Mouse (Mus musculus): Measurements from ENCODE around the gene Rassf4.
A peak's percentile ranks its signal among the peaks of the same experiment; 100 is the strongest.

The Rassf4 gene

DNA sequence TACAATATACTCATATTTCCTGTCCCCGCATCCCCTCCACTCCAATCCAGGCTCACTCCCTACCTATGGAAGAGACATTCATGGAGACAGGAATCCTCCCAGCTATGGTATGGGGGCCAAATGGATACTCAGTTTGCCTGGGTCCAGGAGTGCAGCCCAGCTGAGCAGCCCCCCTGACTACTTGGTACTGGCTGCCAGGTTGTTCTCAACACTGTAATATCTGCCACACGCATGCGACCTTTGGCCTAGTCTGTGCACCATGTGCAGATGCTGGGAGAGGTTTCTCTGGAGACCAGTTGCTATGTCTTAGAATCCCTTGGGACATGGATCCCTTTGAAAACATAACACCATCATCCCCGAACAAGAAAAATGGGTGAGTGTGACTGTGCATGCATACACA is 2.0 kb downstream of the Rassf4 start:
- no peak for DNase-seq (ENCODE audit: low spot score)

DNA sequence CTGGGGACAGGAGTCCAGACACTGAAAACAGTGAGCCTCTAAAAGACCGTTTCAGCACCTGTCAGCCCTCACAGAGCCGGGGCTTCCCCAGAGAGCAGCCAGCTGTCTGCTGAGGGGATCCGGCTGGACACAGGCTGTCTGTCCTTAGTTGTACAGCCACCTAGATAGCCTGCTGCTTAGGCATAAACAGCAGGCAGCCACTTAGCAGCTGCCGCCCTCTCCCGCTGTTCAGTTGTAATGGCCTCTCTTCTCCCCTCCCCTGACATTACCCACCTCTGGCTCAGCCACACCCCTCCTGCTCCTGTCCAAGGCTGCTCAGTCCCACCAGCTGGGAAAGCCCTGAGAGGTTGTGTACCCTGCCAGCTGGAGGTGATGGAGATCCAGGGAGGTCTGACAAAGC is 2.7 kb downstream of the Rassf4 start:
- no peak for DNase-seq (ENCODE audit: low spot score)

DNA sequence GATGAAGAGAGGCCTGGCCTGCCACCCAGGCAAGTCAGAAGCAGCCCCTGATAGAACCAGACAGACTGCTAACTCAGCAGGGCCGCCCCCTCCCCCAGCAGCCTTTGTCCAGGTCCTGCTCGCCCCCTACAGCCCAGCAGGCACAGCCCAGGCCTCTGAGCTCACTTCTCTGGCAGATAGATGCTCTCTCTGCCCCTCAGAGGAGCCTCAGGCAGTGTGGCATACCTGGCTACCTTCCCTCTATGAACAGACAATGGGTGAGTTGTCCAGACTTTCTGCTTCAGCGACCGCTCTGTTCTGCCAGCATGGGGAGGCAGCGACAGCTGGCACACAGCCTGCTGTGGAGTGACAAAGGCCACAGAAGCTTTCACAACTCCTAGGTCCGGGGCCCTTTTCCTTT is 3.6 kb downstream of the Rassf4 start:
- DNase-seq (ENCODE audit: low spot score) = peak; percentile 61

DNA sequence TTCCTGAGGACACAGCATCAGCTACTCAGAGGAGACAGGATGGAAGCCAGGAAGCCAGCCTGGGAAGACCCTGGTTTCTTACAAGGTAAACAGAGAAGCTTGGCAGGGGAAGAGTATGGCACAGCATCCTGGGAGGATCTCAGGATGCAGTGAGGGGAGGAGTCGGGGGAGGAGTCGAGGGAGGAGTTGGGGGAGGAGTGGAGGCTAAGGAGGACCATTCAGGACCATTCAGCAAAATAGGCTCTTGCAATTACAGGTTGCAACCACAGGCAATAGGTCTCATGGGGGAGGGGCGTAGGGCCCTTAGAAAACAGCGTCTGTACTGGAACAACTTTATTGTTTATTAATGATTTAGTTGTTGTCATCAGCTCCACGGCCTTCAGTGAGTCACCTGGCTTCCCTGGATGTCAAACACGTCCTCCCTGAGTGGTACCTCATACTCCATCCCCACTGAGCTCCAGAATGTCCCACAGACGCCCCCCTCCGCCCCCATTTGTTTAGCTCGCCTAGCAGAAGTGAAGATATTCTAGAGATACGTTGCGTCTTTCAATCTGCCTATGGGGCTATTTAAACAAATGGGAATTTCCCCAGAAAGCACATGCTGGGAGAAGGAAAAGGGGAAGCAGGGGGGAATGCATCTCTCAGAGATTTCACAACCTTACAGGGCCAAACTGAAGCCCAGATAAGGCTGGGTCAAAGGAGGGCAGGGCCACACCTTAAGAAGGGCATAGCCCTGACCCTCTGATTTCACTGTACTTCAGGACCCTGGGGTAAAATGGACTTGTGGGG is 4.9 kb downstream of the Rassf4 start:
- no peak for DNase-seq (ENCODE audit: low spot score)

DNA sequence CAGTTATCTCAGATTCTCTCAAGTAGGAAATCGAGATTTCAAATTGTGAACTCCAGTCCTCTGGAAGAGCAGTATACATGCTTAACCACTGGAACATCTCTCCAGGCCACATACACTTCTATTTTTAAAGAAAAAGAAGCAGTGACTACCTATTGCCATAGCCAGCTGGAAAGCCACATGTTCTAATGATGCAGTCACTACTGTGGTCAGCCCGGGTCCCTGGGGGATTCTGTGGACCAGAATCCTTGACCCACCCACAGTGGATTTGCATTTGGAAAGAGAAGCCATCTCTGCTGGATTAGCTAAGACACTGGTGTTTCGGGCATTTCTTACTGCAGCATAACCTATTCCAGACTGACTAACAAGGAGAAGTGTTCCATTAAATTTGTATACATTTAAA is 6.4 kb downstream of the Rassf4 start:
- no peak for DNase-seq (ENCODE audit: low spot score)

DNA sequence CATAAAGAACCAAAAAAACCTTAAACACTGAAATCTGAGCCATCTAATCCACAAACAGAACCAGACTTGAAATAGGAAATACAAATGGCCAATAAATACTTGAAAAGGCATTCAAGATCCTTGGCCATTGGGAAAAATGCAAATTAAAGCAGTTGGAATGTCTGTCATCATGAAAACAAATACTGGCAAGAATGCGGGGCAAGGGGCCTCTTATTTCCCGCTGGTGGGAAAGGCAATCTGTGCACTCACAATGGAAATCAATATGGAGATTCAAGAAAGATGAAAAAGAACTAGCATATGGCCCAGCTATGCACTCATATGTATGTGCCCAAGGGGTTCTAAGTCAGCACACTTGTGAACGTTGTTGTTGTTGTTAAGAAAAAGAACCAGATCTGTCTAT is 6.9 kb downstream of the Rassf4 start:
- DNase-seq (ENCODE audit: low spot score) = no peak

DNA sequence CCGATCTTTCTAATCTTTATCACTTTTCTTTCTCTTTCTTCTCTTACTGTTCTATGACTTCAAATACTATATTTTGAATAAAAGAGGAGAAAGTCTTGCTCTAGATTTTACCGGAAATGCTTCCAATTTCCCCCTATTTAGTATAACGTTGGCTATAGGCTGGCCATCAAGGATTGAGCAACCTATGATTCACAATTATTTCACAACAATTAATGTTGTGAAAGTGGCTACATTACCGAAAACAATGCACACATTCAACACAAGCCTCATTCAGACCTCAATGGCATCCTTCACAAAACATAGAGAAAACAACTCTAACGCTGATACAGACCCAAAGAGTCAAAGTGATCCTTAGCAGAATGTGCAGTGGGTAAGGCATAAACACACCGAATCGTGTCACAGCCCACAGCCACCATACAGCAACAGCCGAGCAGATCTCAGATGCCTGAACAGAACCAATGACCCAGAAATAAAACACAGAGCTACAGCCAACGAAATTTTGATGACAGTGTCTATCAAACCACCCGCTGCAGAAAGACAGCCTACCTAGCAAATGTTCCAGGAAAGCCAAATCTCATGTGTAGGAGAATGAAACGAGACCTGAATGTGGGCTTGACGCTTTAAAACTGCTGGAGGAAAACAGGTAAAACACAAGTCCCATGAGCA is 7.5 kb downstream of the Rassf4 start:
- no peak for DNase-seq (ENCODE audit: low spot score)

DNA sequence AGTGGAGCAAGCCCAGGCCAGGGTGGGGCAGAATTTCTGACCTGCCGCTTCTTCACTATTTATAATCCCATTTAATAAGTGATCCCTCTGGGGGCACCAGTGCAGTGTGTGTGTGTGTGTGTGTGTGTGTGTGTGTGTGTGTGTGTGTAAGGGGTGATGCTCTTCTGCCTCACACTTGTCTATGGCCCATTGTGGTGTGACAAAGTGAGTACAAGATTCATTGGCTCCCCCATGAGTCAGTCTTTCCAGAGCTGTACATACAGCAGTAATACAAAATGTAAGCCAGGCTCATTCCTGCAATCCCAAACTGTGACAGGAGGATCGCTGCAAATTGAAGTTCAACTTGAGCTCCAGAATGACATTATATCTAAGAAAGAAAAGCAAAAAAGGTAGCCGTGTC is 8.9 kb downstream of the Rassf4 start:
- no peak for DNase-seq (ENCODE audit: low spot score)

DNA sequence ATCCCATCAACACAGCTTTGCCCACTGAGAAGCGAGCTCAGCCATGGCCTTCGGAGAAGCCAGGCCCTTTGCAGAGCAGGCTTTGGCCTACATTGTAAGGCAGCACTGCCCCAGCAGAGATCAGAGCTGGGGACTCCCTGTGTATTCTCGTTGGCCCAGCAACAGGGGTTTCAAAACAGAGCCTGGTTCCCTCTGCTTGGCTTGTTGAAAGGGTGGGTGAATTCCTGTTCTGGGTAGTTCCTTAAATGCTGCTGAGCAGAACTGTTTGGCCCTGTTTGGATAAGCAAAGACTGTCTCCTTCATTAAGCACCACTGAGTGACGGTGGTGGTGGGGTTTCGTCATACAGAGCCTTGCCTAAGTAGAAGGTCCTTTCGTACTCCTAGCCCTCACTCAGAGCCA is 9.7 kb downstream of the Rassf4 start:
- DNase-seq (ENCODE audit: low spot score) = no peak

DNA sequence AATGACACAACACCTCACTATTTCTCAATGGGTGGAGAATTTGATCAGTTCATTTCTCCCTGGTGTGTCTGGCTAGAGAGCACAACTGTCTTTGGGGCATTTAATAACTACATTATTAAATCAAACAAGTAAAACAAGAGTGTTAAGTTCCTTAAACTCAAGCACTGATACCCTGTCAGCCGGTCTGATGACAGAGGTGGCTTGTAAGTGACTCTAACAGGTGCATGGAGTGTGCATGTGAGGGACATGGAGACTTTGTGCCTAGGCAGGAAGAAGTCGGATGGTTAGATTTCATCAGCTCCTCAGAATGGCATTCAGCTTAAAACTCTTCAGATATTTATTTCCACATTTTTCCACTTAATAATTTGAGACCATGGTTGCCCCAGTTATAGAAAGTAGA is 10.4 kb downstream of the Rassf4 start:
- no peak for DNase-seq (ENCODE audit: low spot score)

DNA sequence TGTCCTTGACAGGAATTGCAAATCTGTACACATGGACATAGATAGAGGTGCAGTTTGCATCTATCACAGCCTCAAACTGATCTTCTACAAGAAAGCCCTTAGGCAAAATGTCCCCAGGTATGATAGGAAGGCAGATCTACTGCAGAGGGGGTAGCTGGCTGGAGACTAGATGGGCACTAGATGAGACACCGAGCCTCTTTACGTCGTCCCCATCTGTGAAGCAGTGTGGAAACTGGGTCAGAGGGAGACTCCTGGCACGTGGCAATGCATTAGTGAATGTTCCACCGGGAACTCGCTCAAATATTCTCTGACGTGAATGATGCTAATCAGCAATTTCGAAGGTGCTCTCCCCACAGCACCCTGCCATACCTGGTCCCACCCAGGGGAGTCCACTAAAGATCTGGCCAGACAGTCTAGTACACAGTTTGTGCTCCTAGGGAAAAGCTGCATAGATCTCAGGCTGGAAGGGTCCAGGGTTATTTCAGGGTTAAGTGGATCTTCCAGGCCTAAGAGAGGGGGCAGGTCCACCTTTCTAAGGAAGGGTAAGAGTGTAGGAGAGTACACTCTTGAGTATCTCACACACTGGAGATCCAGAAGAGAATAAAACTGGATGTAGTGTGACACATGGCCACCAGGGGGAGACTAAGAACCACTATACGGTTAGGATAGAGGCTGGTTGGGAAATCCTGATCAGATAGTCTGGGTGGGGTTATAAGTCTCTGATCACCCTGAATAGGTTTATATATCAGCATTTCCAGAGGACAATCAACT is 19.9 kb downstream of the Rassf4 start:
- peak; percentile 76 for DNase-seq (ENCODE audit: low spot score)

DNA sequence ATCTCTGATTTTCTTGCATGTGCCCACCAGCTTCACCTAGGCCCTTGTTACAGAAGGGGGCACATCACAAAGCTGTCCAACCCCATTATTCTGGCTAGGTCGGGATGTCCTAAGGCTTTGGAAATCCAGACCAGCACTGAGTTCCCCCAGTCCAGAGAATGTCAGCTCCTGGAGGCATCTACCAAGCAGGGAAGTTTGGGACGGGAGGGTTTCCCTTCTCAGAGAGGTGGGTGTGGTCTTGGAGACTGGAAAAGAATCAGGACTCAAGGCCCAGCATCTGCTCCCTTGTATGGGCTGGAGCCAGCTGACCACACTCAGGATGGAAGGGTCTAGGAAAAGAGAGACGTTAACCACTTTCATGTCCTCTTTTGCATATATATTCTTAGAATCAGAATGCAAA is 20.6 kb downstream of the Rassf4 start:
- no peak for DNase-seq (ENCODE audit: low spot score)

DNA sequence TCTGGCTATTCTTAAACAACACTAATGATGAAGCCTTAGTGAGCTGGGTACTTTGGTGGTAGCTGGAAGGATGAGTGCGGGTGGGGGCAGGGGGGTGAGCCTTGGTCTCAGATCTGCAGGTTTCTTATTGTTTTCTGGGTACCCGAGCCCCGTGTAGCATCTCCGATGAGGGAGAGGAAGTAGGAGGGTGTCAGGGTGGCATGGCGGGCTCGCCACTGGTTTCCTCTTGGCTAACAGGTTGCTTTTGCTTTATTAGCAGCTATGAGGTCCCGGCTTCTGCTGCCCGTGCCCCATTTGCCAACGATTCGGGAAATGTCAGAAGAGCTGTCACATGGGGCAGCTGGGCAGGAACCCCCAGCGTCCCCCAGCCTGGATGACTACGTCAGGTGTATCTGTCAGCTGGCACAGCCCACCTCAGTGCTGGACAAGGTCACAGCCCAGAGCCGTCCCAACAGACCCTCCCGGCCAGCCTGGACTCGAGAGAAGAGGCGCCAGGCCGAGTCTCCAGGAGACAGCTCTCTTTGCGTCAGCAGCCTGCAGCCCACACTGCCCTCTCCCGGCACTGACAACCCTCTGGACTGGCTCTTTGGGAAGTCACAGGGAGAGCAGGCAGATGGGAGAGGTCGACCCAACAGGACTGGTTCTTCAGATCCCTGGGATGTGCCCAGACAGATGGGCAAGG is 22.2 kb downstream of the Rassf4 start:
- DNase-seq (ENCODE audit: low spot score) = peak; percentile 53

DNA sequence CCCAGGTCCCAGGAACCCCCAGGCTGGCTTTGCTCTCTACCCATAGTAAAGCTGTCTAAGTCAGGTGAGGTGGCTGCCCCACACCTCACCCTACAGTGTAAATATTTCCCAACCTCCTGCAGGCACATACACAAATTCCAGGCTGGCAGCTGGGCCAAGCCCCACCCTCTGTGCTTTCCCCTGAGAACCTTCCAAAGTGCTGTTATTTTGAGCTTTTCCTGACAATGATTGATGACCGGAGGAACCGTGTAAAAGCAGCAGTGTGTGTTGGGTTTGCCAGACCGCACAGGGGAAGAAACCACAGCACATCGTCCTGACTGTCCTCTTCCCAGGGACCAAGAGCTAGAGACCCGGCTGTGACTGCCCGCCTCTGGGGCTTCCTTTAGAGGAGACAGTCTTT is 23.3 kb downstream of the Rassf4 start, which contains the start of gene Depp1:
Depp1 (plus strand) TSS at position 204 of the 400 bp plus-strand sequence.
- no peak for DNase-seq (ENCODE audit: low spot score)

DNA sequence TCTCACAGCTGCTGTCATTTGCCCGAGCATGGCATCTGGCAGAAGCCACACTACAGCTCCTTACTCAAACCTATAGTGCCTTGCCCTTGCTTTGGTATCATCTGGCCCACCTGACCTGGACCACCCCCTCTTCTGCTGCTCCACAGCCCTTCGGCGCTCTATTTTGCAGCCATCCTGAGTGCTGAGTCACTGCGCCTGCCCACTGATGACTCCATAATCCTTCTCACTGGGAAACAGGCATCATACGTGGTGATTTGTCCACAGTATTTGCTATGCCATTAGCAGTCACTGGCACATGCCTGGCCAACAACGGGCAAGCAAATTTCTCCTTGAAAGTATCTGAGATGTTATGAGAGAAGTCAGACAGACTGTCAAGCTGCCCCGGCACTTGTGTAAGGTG is 23.9 kb downstream of the Rassf4 start:
- no peak for DNase-seq (ENCODE audit: low spot score)

DNA sequence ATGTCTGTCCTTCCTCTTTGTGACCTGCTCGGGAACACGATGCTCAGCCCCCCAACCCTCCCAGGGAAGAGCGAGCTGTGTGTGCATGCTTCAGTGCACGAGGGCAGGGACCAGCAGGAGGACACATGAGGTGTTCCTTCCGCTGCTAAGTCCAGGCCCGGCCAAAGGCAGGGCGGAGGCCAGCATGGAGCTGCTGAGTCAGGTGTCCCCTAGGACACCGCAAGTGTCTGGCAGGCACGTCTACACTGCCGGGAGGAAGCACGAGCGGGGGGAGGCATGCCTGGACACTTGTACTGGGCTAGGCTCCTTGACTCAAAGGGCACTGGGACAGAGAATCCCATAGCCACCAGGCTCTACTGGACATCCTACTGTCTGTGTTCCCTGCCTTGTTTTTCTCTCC is 26.0 kb downstream of the Rassf4 start:
- no peak for DNase-seq (ENCODE audit: low spot score)

DNA sequence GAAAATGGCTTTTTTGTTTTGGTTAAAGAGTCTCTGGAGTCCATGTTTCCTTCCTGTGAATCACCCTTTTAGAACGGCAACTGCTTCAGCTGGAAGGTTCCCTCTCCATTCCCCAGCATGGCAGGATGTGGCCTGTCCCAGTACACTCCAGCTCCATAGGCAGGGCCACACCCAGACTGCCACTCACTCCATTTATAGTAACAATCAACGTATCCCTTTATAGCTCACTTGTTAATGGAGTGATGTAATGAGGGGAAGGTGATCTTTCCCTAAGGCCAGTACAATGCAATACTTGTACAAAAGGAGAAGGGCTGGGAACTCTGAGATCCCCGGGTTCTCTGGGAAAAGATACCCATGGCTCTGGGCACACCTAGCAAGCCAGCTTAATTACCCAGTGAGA is 29.4 kb downstream of the Rassf4 start:
- no peak for DNase-seq (ENCODE audit: low spot score)

DNA sequence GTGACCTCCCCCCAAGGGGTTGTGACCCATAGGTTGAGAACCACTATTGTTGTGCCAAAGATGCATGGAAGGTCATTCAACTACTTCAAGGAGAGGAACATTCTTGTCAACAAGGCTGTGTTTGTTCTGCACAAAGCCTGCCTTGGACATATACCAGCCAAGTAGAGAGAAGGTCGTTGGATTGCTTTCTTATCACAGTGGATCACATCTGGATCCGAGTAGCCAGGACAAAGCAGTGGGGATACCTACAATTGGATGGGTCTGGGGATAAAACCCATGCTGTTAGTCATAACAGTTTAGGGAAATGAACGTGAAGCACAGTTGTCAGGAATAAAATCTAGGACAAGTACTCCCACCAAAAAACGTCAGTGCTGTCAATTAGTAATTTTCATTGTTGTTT is 29.9 kb downstream of the Rassf4 start:
- no peak for DNase-seq (ENCODE audit: low spot score)

DNA sequence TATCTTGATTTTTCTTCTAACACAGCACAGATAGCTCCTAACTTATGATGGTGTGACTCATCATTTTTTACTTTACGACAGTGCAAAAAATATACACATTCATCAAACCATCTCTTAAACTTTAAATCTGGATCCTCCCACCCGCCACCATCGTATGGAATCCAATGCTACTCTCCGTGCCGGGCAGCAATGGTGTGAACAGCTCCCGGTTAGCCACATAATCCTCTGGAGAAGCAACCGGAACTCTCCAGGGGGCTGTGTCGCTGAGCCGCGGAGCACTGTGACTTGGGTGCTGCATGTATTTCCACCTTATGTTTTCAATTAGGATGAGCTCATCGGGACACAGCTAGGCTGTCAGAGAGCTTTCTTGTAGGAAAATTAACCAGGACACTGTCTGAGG is 30.8 kb downstream of the Rassf4 start:
- no peak for DNase-seq (ENCODE audit: low spot score)

DNA sequence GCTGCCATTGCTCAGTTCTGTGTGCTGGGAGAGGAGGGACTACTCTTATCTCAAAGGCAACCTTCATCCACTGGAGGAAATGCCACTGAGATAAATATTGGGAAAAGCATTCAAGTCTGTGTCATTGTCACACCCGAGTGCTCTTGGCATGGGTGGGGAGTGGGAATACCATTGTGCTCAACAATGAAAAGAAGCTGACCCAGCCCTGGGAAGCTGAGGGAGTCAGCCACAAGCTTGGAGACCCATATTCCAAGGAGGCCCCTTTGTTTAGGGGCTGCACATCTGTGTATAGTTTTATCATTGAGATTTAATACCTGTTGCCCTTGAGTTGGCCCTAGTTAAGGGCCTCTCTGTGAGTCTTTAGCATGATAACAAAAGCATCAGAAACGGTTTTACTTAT is 34.1 kb downstream of the Rassf4 start:
- DNase-seq (ENCODE audit: low spot score) = no peak

DNA sequence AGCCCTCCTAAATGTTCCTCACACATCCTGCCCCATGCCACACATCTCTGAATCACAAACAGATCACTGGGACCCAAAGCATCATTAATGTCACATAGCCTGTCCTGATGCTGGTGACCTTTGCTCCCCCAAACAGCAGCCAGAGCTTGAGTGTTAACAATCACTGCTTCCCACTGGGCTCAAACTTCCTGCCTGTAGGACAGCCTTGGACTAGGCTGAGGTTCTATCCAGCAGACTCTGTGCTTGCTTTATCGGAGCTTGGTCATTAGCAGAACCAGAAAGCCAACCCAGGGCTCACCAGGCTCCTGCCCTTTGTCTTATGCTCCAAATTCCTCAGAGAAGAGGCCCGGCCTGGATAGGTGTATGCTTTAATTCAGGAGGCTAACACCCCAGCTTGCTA is 34.9 kb downstream of the Rassf4 start:
- DNase-seq (ENCODE audit: low spot score) = no peak

DNA sequence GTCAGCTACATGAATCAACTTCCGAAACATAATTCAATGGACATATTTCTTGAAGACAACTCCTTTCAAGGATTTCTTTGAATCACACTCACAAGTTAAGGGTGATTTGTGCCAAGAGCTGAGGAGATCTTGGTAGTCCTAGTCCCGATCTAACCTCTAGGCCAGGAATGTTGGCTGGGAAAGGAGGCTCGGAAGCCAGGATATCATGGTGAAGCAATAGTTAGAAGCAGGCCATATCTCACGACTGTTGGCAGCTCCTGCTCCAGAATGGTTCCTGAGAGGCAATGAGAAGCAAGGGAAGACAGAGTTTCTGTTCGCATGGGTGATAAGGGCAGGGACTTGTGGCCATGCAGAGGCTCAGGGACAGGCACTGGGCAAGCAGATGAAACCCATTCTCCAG is 36.3 kb downstream of the Rassf4 start:
- DNase-seq (ENCODE audit: low spot score) = no peak

All from testis, postnatal 10 days (tissue).